Mouse (Mus musculus) urinary bladder, postnatal 36 days (tissue): ENCODE data around the gene Pcbd2.
A peak's percentile ranks its signal among the peaks of the same experiment; 100 is the strongest.

Experiments used
- DNase-seq, 2 experiments: peaks; one replicate each; pipeline ENCODE4 v3.0.0; 2022; ENCODE audit warnings: low spot score in 2 of 2, mixed read lengths in 1 of 2

Gene Pcbd2

DNA sequence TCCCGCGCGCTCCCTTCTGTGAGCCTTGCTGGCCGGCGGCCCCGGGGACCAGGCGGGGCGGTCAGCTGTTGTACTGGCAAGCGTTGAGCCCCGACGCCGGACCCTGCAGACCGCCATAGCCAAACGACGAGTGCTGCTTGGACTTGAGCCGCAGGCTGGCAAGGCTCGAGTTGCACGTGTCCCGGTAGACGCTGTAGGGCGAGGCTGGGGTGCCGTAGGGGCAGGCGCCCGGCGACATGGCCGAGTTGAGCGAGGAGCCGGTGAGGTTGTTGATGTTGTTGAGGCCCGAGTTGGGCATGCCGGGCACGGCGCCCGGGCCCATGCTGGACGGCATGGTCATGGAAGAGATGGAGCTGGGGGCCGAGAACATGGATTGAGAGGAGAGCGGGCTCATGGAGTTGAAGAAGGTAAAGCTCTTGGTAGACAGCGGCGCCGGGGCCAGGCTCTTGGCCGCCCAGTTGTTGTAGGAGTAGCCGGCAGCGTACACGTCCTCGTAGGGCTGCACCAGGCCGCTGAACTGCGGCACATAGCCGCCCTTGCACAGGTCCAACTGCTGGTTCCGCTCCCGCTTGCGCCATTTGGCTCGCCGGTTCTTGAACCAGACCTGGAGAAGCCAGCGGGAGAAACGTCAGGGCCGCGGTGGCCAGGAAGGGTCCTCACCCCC is 99.0 kb downstream of the Pcbd2 start:
- DNase-seq, result peak; percentile 32 to 36
